Mouse (Mus musculus): ENCODE results near the gene Tmem266.
A peak's percentile ranks its signal among the peaks of the same experiment; 100 is the strongest.

Tmem266 gene

DNA sequence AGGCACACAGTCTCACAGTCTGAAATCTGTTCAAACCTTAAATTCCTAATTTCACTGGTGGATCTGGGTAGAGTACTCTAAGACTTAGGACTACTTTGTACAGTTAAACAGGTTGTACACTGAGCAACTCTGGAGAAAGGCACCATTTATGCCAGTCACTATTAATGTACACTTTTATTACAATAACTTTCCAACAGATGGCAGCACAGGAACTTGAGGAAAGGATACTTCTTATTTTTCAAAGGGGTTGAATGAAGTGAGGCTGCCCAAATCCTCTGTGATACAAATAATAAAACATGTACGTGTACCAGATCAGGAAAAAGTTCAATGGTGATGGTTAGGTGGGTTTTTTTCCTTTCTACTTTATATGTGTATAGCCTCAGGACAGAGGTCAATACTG is 141.7 kb downstream of the Tmem266 start:
- no peak for DNase-seq

DNA sequence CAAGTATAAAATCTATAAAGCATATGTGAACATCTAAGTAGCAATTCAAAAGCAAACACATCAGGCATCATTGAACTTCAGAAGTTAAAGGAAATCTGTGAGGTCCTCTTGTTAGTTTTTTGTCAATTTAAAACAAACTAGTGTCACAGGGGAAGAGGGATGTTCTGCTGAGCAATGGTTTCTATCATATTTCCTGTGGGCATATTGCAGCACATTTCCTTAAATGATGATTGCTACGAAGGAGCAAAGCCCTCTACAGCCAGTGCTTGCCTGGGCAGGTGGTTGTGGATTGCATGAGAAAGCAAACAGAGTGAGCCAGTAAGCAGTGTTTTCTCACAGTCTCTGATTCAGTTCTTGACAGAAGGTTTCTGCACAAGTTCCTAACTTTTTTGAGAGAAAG is 149.4 kb downstream of the Tmem266 start:
- DNase-seq: no peak

DNA sequence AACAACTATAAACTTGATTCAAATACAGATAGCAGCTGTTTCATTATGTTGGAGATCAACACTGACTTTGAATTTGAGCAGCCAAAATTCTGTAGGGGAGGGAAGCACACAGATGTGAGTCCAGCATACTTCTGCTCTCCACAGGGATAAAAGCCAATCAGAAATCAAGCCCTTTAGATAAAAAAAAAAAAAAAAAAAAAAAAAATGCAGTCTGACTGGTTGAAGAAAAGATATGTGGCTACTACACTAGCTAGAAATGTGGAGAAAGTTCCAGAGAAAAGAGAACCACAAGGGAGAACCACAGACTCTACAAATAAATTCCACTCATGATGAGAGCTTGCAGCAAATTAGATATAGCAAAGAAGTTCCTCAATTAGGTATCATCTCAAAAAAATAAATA is 152.0 kb downstream of the Tmem266 start:
- no peak for DNase-seq

DNA sequence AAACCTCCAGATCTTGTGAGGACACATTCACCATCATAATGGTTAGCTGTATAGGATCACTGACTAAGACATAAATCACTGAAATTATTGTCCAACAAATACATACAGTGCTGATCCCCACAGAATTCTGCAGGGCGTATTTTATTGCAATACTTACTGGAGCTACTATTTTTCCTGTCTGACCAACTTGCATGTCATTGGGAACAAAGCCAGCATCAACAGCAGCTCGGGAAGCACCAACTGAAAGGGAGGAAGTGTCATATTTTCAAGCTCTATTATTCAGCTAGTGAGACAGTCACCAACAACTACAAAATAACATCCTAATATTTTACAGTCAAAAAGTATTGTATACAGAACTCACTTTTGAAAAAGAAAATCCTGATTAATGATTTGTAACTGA is 155.4 kb downstream of the Tmem266 start:
- peak; percentile 25 for DNase-seq

Data from layer of hippocampus, adult 9-11 months (tissue).